Mouse (Mus musculus) forebrain, embryonic 11.5 days (tissue): ENCODE results near the gene C2cd2l. TPM values are rescaled to one million over a fixed set of nuclear protein-coding genes. Genes with fewer than 3 reads are reported as not detected.

Experiments used
- ATAC-seq: fragments of 200-750 bp; cut with Nextera tagmentation; replicated peaks from 2 replicates; pipeline ENCODE4 v1.8.0; 2017; ENCODE audit warnings: moderate TSS enrichment; ENCODE audit not compliant: low FRiP score
- DNase-seq: peaks from one replicate; pipeline ENCODE4 v3.0.0-alpha.2; 2017; ENCODE audit warnings: low spot score
- H3K27ac ChIP-seq: fragments of 300-500 bp; sonication (generic); 2 replicates; pipeline ENCODE4 v1.5.1; 2014; ENCODE audit warnings: low read depth, low read length
- H3K27me3 ChIP-seq: fragments of 300-500 bp; sonication (generic); 2 replicates; pipeline ENCODE4 v1.6.1; 2014; ENCODE audit warnings: mild to moderate bottlenecking, low read length, mixed read lengths; ENCODE audit not compliant: control insufficient read depth, insufficient read depth
- H3K36me3 ChIP-seq: fragments of 300-500 bp; sonication (generic); 2 replicates; pipeline ENCODE4 v1.6.1; 2014; ENCODE audit warnings: mild to moderate bottlenecking, low read length, moderate library complexity, mixed read lengths; ENCODE audit not compliant: control insufficient read depth, insufficient read depth
- H3K4me1 ChIP-seq: fragments of 300-500 bp; sonication (generic); replicated peaks from 2 replicates; pipeline ENCODE4 v1.6.1; 2014; ENCODE audit warnings: low read length, mixed read lengths; ENCODE audit not compliant: control insufficient read depth, insufficient read depth
- H3K4me2 ChIP-seq: fragments of 300-500 bp; sonication (generic); 2 replicates; pipeline ENCODE4 v1.6.1; 2014; ENCODE audit warnings: low read depth, mild to moderate bottlenecking, low read length, moderate library complexity, mixed read lengths; ENCODE audit not compliant: severe bottlenecking
- H3K4me3 ChIP-seq: fragments of 300-500 bp; sonication (generic); 2 replicates; pipeline ENCODE4 v1.5.1; 2014; ENCODE audit warnings: low read depth, low read length
- H3K9ac ChIP-seq: fragments of 300-500 bp; sonication (generic); 2 replicates; pipeline ENCODE4 v1.6.1; 2014; ENCODE audit warnings: low read length
- H3K9me3 ChIP-seq: fragments of 300-500 bp; sonication (generic); 2 replicates; pipeline ENCODE4 v1.6.1; 2016; ENCODE audit warnings: low read length, mixed read lengths; ENCODE audit not compliant: control insufficient read depth
- WGBS: fragments of 180-500 bp; shearing (Covaris S2); extraction: QIAGEN DNeasy Blood & Tissue Kit; methylation state at CpG from one replicate; pipeline ENCODE4 v1.1.7; 2014; 5-methylcytosine and 5-hydroxymethylcytosine counted together
- polyA plus RNA-seq: library from polyadenylated mRNA; unstranded; fragments of >200 nt; fragmentation: Nextera tagmentation; extraction: Ambion mirVana; gene quantifications from 2 replicates; pipeline ENCODE4 v1.2.1, GENCODE M21; 2014

Gene C2cd2l
- polyA plus RNA-seq, 1 experiment from 2014 or later = 12.2 TPM

GRCm38 (mm10) chr9:44314257-44314547 lies 5.9 kb downstream of the C2cd2l start:
- H3K27me3 ChIP-seq = no peaks in the 10 kb centered on the region
- no peak overlapping the region for H3K4me2 ChIP-seq
- H3K4me1 ChIP-seq = peaks cover 24% of the 10 kb centered on the region; the same call in 1 of the 2 replicates
- ATAC-seq (no peak), DNase-seq (no peak)
- H3K9me3 ChIP-seq = no peaks in the 10 kb centered on the region
- peaks cover 7% of the 10 kb centered on the region; the same call in 1 of the 2 replicates for H3K36me3 ChIP-seq
- no peak overlapping the region for H3K9ac ChIP-seq
- no peak overlapping the region for H3K27ac ChIP-seq
- no peak overlapping the region for H3K4me3 ChIP-seq
- WGBS = 62% methylated on average over 4 of the region's 4 CpGs

- Histone ChIP-seq H3K27ac (no peak overlapping the region), H3K27me3 (no peaks in the 10 kb centered on the region), H3K9ac (no peak overlapping the region), H3K4me1 (peaks cover 19% of the 10 kb centered on the region; the same call in 1 of the 2 replicates), H3K9me3 (no peaks in the 10 kb centered on the region), H3K4me3 (no peak overlapping the region), H3K36me3 (peaks cover 7% of the 10 kb centered on the region; the same call in 1 of the 2 replicates), H3K4me2 (no peak overlapping the region)
- 78% methylated on average over 19 of the region's 19 CpGs for WGBS
- no peak for ATAC-seq
- no peak for DNase-seq
These were observed 6.4 kb downstream of the C2cd2l start for GRCm38 (mm10) chr9:44313476-44314256.

- 2% methylated on average over 27 of the region's 27 CpGs for WGBS
- Histone ChIP-seq H3K4me2 (peak overlapping the region; percentile 26; the same call in 1 of the 2 replicates), H3K36me3 (peaks cover 7% of the 10 kb centered on the region; the same call in 1 of the 2 replicates), H3K9ac (peak overlapping the region; percentile 32; the same call in 1 of the 2 replicates), H3K4me3 (no peak overlapping the region), H3K27me3 (no peaks in the 10 kb centered on the region), H3K27ac (peak overlapping the region; percentile 1; the same call in 1 of the 2 replicates), H3K9me3 (no peaks in the 10 kb centered on the region), H3K4me1 (peaks cover 12% of the 10 kb centered on the region; the same call in 1 of the 2 replicates)
- peak; percentile 68 for DNase-seq
- peak; percentile 64; the same call in 1 of the 2 replicates for ATAC-seq
These were observed 8.7 kb downstream of the C2cd2l start for GRCm38 (mm10) chr9:44311136-44312134.

- ATAC-seq (no peak), DNase-seq (no peak)
- H3K9me3 ChIP-seq = no peaks in the 10 kb centered on the region
- whole genome bisulfite sequencing = 20% methylated on average over 10 of the region's 10 CpGs
- no peak overlapping the region for H3K27ac ChIP-seq
- H3K36me3 ChIP-seq = peaks cover 5% of the 10 kb centered on the region; the same call in 1 of the 2 replicates
- peak overlapping the region; percentile 32; the same call in 1 of the 2 replicates for H3K9ac ChIP-seq
- H3K27me3 ChIP-seq = no peaks in the 10 kb centered on the region
- H3K4me1 ChIP-seq = peaks cover 12% of the 10 kb centered on the region; the same call in 1 of the 2 replicates
- H3K4me2 ChIP-seq = peak overlapping the region; percentile 26; the same call in 1 of the 2 replicates
- no peak overlapping the region for H3K4me3 ChIP-seq
These were observed 9.3 kb downstream of the C2cd2l start for GRCm38 (mm10) chr9:44310750-44311135.

GRCm38 (mm10) chr9:44309756-44310155 lies 10.3 kb downstream of the C2cd2l start:
- H3K27me3 ChIP-seq = no peaks in the 10 kb centered on the region
- H3K36me3 ChIP-seq = peaks cover 3% of the 10 kb centered on the region; the same call in 1 of the 2 replicates
- no peak for ATAC-seq
- H3K27ac ChIP-seq = no peak overlapping the region
- H3K4me3 ChIP-seq = no peak overlapping the region
- DNase-seq = no peak
- H3K4me1 ChIP-seq = peaks cover 15% of the 10 kb centered on the region; the same call in 1 of the 2 replicates
- WGBS = 65% methylated on average over 3 of the region's 3 CpGs
- no peaks in the 10 kb centered on the region for H3K9me3 ChIP-seq
- H3K9ac ChIP-seq = no peak overlapping the region
- no peak overlapping the region for H3K4me2 ChIP-seq

DNA sequence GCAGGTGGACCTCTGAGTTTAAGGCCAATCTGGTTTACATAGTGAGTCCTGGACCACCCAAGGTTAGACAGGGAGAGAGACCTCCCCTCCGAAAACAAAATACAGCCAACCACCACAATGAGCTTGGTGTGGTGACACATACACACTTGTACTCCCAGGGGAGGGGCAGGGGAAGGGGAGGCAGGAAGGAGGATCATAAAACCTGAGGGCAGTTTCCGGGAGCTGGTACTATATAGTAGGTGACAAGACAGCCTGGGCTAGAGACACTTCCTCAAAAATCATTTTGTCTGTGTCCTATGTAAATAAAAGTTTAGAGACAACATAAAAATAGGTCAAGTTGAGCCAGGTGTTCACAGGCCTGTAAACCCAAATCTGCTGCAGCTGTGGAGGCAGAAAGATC lies 12.8 kb downstream of the C2cd2l start:
- no peak overlapping the region for H3K4me3 ChIP-seq
- ATAC-seq (no peak), DNase-seq (no peak)
- WGBS = 93% methylated on average over 2 of the region's 2 CpGs
- no peaks in the 10 kb centered on the region for H3K9me3 ChIP-seq
- H3K9ac ChIP-seq = no peak overlapping the region
- no peak overlapping the region for H3K27ac ChIP-seq
- H3K4me1 ChIP-seq = peaks cover 21% of the 10 kb centered on the region; the same call in 1 of the 2 replicates
- H3K36me3 ChIP-seq = peaks cover 2% of the 10 kb centered on the region; the same call in 1 of the 2 replicates
- H3K4me2 ChIP-seq = no peak overlapping the region
- no peaks in the 10 kb centered on the region for H3K27me3 ChIP-seq

- no peak overlapping the region for H3K9ac ChIP-seq
- no peaks in the 10 kb centered on the region for H3K9me3 ChIP-seq
- no peak for ATAC-seq
- no peak overlapping the region for H3K4me2 ChIP-seq
- DNase-seq = no peak
- peaks cover 16% of the 10 kb centered on the region; the same call in 1 of the 2 replicates for H3K4me1 ChIP-seq
- H3K27ac ChIP-seq = no peak overlapping the region
- H3K4me3 ChIP-seq = no peak overlapping the region
- 87% methylated on average over 6 of the region's 6 CpGs for WGBS
- H3K27me3 ChIP-seq = no peaks in the 10 kb centered on the region
- peaks cover 3% of the 10 kb centered on the region; the same call in 1 of the 2 replicates for H3K36me3 ChIP-seq
These were observed 13.6 kb downstream of the C2cd2l start for GRCm38 (mm10) chr9:44306532-44306931.

- DNase-seq (peak; percentile 99), ATAC-seq (peak; percentile 99)
- no peak within 1 kb of the TSS; the same call in 1 of the 2 replicates for H3K27ac ChIP-seq
- H3K36me3 ChIP-seq = peaks cover 3% of the 10 kb centered on the region; the same call in 1 of the 2 replicates
- H3K4me3 ChIP-seq = peak within 1 kb of the TSS; percentile 77
- peak within 1 kb of the TSS; percentile 83 for H3K4me2 ChIP-seq
- no peaks in the 10 kb centered on the region for H3K9me3 ChIP-seq
- WGBS = 1% methylated on average over 54 of the region's 54 CpGs
- H3K9ac ChIP-seq = peak within 1 kb of the TSS; percentile 74
- peaks cover 9% of the 10 kb centered on the region; the same call in 1 of the 2 replicates for H3K4me1 ChIP-seq
- H3K27me3 ChIP-seq = no peaks in the 10 kb centered on the region
These were observed 14.5 kb downstream of the C2cd2l start, which contains the start of gene Hinfp for GRCm38 (mm10) chr9:44305466-44306079. TSS of gene Hinfp (minus strand) at chr9:44305671.
